Mouse (Mus musculus) heart, postnatal 0 days (tissue): ENCODE measurements around the gene Wls. TPM values are rescaled to one million over a fixed set of nuclear protein-coding genes. Genes with fewer than 3 reads are reported as not detected.

Experiments used
- ATAC-seq: fragments of 200-750 bp; cut with Nextera tagmentation; 2 replicates; pipeline ENCODE4 v1.8.0; 2017; ENCODE audit warnings: low read depth, moderate number of reproducible peaks, moderate library complexity; ENCODE audit not compliant: insufficient read depth
- DNase-seq: peaks from one replicate; pipeline ENCODE4 v3.0.0-alpha.2; 2016; ENCODE audit warnings: low spot score
- H3K27ac ChIP-seq: fragments of 300-500 bp; sonication (generic); 2 replicates; pipeline ENCODE4 v1.5.1; 2014; ENCODE audit warnings: low read depth, mild to moderate bottlenecking
- H3K27me3 ChIP-seq: fragments of 300-500 bp; sonication (generic); 2 replicates; pipeline ENCODE4 v1.6.1; 2014; ENCODE audit warnings: low read length, mixed read lengths; ENCODE audit not compliant: control insufficient read depth, insufficient read depth
- H3K36me3 ChIP-seq: fragments of 300-500 bp; sonication (generic); replicated peaks from 2 replicates; pipeline ENCODE4 v1.6.1; 2014; ENCODE audit warnings: low read length, mixed read lengths; ENCODE audit not compliant: control insufficient read depth, insufficient read depth
- H3K4me1 ChIP-seq: fragments of 300-500 bp; sonication (generic); 2 replicates; pipeline ENCODE4 v1.6.1; 2014; ENCODE audit warnings: antibody characterized with exemption; ENCODE audit not compliant: control insufficient read depth, insufficient read depth
- H3K4me2 ChIP-seq: fragments of 300-500 bp; sonication (generic); 2 replicates; pipeline ENCODE4 v1.6.1; 2014; ENCODE audit warnings: low read depth, mild to moderate bottlenecking, low read length, moderate library complexity
- H3K4me3 ChIP-seq: fragments of 300-500 bp; sonication (generic); 2 replicates; pipeline ENCODE4 v1.5.1; 2014; ENCODE audit warnings: low read depth, low read length
- H3K9ac ChIP-seq: fragments of 300-500 bp; sonication (generic); replicated peaks from 2 replicates; pipeline ENCODE4 v1.6.1; 2014; ENCODE audit warnings: low read depth, low read length, mixed read lengths
- H3K9me3 ChIP-seq: fragments of 300-500 bp; sonication (generic); replicated peaks from 2 replicates; pipeline ENCODE4 v1.6.1; 2016; ENCODE audit warnings: low read length; ENCODE audit not compliant: control insufficient read depth
- CTCF ChIP-seq: IDR thresholded peaks from 2 replicates; pipeline ENCODE4 v1.5.1; 2016; ENCODE audit warnings: antibody characterized with exemption, control low read depth, low read depth
- EP300 ChIP-seq: IDR thresholded peaks from 2 replicates; pipeline ENCODE4 v1.6.1; 2016; ENCODE audit warnings: antibody characterized with exemption, low read depth
- WGBS: fragments of 180-500 bp; shearing (Covaris S2); extraction: QIAGEN DNeasy Blood & Tissue Kit; methylation state at CpG from one replicate; pipeline ENCODE4 v1.1.7; 2014; 5-methylcytosine and 5-hydroxymethylcytosine counted together
- polyA plus RNA-seq: library from polyadenylated mRNA; unstranded; fragments of >200 nt; fragmentation: Nextera tagmentation; extraction: Ambion mirVana; gene quantifications from 2 replicates; pipeline ENCODE4 v1.2.1, GENCODE M21; 2015
- total RNA-seq: library from RNA; depleted of rRNA; stranded (reverse); fragments of >200 nt; gene quantifications from 2 replicates; pipeline ENCODE4 v1.2.3, GENCODE M21; 2014; ENCODE audit warnings: low replicate concordance; rRNA removed

Gene Wls
- total and polyA plus RNA-seq, 2 experiments from 2014 or later: 105 to 106 TPM

DNA sequence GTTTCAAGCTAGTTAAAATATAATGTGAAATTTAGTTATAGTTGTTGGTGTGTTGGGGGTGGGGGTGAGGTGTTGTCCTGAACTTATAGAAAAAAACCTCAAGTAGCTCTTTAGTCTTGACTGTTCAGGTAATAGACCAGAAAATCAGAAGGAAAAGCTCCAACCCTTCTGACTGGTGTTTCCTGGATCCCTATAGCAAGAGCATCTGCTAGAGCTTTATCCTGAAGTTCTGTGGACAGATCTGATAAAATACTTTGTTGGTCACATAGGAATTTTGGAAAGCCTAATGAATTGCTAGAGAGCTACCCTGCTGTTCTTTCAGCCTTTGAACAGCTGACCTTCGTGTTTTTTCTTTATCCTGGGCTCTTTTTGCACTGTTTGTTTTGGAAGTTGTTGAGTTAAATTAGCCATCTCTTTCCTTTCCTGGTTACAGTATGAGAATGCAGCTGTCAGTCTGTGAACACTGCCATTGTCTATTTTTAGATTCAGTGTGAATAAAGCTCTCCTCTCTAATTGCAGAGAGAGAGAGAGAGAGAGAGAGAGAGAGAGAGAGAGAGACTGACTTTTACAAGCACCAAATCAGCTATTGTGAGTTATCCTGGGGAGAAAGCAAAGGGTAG lies 46.4 kb downstream of the Wls start:
- Histone ChIP-seq H3K27ac (peak overlapping the region; percentile 77), H3K9ac (no peak overlapping the region), H3K27me3 (no peaks in the 10 kb centered on the region), H3K9me3 (no peaks in the 10 kb centered on the region), H3K4me2 (peak overlapping the region; percentile 38; the same call in 1 of the 2 replicates), H3K4me3 (no peak overlapping the region), H3K4me1 (peaks cover 19% of the 10 kb centered on the region), H3K36me3 (no peaks in the 10 kb centered on the region)
- 7% methylated on average over 1 of the region's 1 CpGs for WGBS
- DNase-seq (peak; percentile 79), ATAC-seq (peak; percentile 67)
- TF ChIP-seq CTCF: no peak
- no peak; the same call in 1 of the 2 replicates for TF ChIP-seq EP300

DNA sequence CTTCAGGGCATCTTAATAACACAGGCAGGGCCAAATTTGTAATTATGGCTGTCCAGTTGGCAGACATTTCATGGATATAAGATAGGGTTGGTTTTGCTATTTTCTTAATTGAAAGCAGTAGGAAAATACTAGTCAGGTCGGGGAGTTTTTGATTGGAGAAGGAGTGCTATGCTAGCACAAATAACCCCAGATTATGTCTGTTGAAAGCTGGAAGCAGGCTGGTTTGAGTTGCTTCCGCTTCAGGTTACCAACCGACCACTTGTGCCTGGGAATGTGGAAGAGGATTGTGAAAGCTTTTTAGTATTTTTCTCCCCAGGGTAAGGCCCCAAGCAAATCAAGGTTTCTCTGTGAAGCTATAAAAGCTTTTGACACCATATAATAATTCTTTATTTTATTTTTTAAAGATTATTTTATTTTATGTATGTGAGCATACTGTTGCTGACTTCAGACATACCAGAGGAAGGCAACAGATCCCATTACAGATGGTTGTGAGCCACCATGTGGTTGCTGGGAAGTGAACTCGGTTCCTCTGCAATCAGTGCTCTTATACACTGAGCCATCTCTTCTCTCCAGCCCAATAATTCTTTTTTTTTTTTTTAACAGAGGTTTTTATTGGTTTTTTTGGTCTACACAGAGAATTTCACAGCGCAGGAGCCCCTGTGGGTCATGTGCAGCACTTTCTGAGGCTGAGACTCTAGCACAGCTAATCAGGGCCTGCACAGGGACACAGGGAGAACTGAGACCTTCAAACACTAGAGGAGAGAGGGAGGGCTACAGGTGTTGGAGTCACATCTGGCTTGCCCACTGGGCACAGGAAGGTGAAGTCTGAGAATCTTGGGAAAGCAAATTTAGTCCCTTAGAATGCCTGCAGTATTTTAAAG lies 50.9 kb downstream of the Wls start:
- Histone ChIP-seq H3K9me3 (no peaks in the 10 kb centered on the region), H3K27me3 (no peaks in the 10 kb centered on the region), H3K4me3 (no peak overlapping the region), H3K4me1 (peaks cover 5% of the 10 kb centered on the region), H3K27ac (no peak overlapping the region), H3K4me2 (no peak overlapping the region), H3K9ac (no peak overlapping the region), H3K36me3 (no peaks in the 10 kb centered on the region)
- 75% methylated on average over 5 of the region's 5 CpGs for WGBS
- DNase-seq (no peak), ATAC-seq (no peak)
- TF ChIP-seq EP300: no peak
- no peak for TF ChIP-seq CTCF

DNA sequence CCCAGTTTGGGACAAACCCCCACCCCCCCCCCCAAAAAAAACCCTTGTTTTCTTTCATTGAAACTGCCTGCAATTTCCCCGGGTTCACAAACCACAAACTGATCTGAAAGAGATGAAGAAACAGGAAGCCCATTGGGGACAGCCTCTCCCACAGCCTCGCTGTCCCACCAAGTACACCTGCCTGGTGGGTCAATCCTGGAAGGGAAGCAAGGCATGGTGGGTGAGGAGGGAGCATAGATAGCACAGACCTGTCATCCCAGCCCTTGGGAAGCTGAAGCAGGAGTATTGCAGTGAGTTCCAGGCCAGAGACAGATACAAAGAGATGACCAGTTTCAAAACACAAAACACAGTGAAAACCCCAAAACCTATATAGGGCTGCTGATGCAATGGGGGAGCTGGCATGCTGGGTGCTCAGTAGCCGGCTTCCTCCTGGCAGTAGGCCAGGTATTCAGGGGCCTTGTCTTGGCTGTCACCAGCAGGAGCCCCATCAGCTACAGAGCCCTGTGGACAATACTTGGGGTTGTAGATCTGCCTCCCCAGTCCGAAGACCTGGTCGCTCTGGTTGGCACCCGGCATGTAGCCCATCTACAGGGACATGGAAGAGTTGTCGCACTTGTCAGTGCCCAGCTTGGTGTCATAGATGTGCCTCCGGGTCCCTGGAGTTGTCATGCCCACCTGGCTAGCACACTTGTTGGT lies 51.7 kb downstream of the Wls start:
- ATAC-seq: no peak

DNA sequence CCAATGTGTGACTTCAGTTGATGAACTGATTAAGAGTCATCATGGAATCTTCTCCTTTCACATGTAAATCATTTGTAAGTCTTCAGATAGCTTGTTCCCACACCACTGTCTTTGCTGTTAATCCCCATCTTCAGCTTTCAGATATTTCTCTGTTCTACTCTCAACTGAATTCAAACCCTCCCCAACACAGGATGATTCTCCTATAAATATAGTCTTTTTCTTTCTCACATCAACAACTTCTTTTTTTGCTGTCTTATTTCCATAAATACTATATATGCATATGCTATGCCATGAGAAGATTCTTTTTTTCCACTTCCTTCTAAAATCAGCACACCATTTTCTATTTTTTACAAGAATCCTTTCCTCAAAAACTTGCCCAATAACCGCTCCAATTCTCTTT lies 67.9 kb downstream of the Wls start:
- ATAC-seq: no peak

More for the DNA sequence above, 51.7 kb downstream of the Wls start:
- no peak for DNase-seq
- no peak for TF ChIP-seq CTCF
- TF ChIP-seq EP300: no peak
- H3K36me3 ChIP-seq: no peaks in the 10 kb centered on the region
- no peak overlapping the region for H3K4me3 ChIP-seq
- no peaks in the 10 kb centered on the region for H3K9me3 ChIP-seq
- no peaks in the 10 kb centered on the region for H3K27me3 ChIP-seq
- WGBS: 82% methylated on average over 8 of the region's 8 CpGs
- H3K4me2 ChIP-seq: no peak overlapping the region
- no peak overlapping the region for H3K9ac ChIP-seq
- no peaks in the 10 kb centered on the region for H3K4me1 ChIP-seq
- no peak overlapping the region for H3K27ac ChIP-seq

DNA sequence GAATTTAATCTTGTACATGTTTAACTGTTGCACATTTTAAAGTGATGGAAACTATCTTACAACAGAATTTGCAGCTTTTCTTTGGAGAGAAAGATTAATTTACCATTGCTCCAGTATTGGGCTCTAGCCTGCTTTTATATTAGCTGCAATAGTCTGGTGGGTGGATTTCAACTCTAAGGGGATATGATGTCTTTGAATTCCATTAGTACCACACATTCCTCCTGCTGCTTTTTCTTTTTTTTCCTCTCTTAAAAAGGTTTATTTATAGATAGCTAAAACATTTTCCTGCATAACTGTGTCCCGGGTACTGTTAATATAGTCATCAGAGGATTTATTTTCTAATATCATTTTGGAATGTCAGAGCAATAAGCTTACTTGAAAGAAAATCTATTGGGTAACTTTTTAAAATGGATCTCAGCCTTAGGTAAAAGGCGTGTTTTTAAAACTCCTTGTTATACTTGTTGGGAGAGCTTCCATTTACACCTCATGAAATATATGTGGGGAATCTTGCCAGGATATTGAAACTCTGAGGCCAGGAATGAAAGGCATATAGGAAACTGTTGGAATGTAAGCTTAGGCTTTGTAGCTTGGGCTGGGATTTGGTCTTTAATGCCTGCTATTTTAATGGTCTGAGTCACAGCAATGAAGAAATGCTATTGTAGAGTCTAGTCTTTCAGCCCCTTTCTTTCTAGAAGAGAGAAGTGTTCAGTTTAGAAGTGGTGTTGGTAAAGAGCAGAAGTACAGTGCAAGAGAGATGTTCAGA lies 78.0 kb downstream of the Wls start:
- H3K4me2 ChIP-seq: no peak overlapping the region
- TF ChIP-seq CTCF: no peak
- no peak for TF ChIP-seq EP300
- 44% methylated on average over 2 of the region's 2 CpGs for WGBS
- no peaks in the 10 kb centered on the region for H3K9me3 ChIP-seq
- H3K27ac ChIP-seq: peak overlapping the region; percentile 56
- H3K4me3 ChIP-seq: no peak overlapping the region
- H3K9ac ChIP-seq: no peak overlapping the region
- ATAC-seq (no peak; the same call in 1 of the 2 replicates), DNase-seq (peak; percentile 16)
- 0 out of 2 replicates have a peak, but pooled peaks cover 5% of the 10 kb centered on the region for H3K4me1 ChIP-seq
- peaks cover 25% of the 10 kb centered on the region for H3K36me3 ChIP-seq
- H3K27me3 ChIP-seq: no peaks in the 10 kb centered on the region

More for the DNA sequence above, 67.9 kb downstream of the Wls start:
- H3K27me3 ChIP-seq: no peaks in the 10 kb centered on the region
- H3K4me2 ChIP-seq: no peak overlapping the region
- no peaks in the 10 kb centered on the region for H3K9me3 ChIP-seq
- DNase-seq: no peak
- no peak overlapping the region for H3K4me3 ChIP-seq
- no peaks in the 10 kb centered on the region for H3K4me1 ChIP-seq
- no peak overlapping the region for H3K9ac ChIP-seq
- TF ChIP-seq CTCF (no peak), EP300 (no peak)
- WGBS: 92% methylated on average over 1 of the region's 1 CpGs
- H3K27ac ChIP-seq: no peak overlapping the region
- peaks cover 37% of the 10 kb centered on the region for H3K36me3 ChIP-seq

Other genes starting within 250 kb of the Wls start
- not detected in 2 replicates for gene Rpe65, start 240.5 kb upstream of the Wls start, total RNA-seq
- gene Rpe65, start 240.5 kb upstream of the Wls start, polyA plus RNA-seq: not detected in 2 replicates